Mouse (Mus musculus) intestine, embryonic 16.5 days (tissue): ENCODE results near the gene Srgap3. TPM values are rescaled to one million over a fixed set of nuclear protein-coding genes. Genes with fewer than 3 reads are reported as not detected.

Source experiments
- ATAC-seq: fragments of 200-750 bp; cut with Nextera tagmentation; 2 replicates; pipeline ENCODE4 v1.8.0; 2017; ENCODE audit warnings: moderate TSS enrichment, moderate library complexity
- H3K27ac ChIP-seq: fragments of 300-500 bp; sonication (generic); 2 replicates; pipeline ENCODE4 v1.5.1; 2014; ENCODE audit warnings: mild to moderate bottlenecking, low read length
- H3K27me3 ChIP-seq: fragments of 300-500 bp; sonication (generic); replicated peaks from 2 replicates; pipeline ENCODE4 v1.6.1; 2014; ENCODE audit warnings: low read length, control low read depth, mixed read lengths; ENCODE audit not compliant: control insufficient read depth, insufficient read depth
- H3K36me3 ChIP-seq: fragments of 300-500 bp; sonication (generic); 2 replicates; pipeline ENCODE4 v1.6.1; 2014; ENCODE audit warnings: low read length, control low read depth; ENCODE audit not compliant: control insufficient read depth, insufficient read depth
- H3K4me1 ChIP-seq: fragments of 300-500 bp; sonication (generic); 2 replicates; pipeline ENCODE4 v1.6.1; 2014; ENCODE audit warnings: low read length, control low read depth, mixed read lengths; ENCODE audit not compliant: control insufficient read depth, insufficient read depth
- H3K4me2 ChIP-seq: fragments of 300-500 bp; sonication (generic); 2 replicates; pipeline ENCODE4 v1.6.1; 2014; ENCODE audit warnings: low read depth, low read length, control low read depth
- H3K4me3 ChIP-seq: fragments of 300-500 bp; sonication (generic); 2 replicates; pipeline ENCODE4 v1.5.1; 2014; ENCODE audit warnings: mild to moderate bottlenecking, low read length
- H3K9ac ChIP-seq: fragments of 300-500 bp; sonication (generic); 2 replicates; pipeline ENCODE4 v1.6.1; 2014; ENCODE audit warnings: low read depth, low read length
- H3K9me3 ChIP-seq: fragments of 300-500 bp; sonication (generic); 2 replicates; pipeline ENCODE4 v1.6.1; 2016; ENCODE audit warnings: low read length, control low read depth; ENCODE audit not compliant: control insufficient read depth
- WGBS: fragments of 180-500 bp; shearing (Covaris S2); extraction: QIAGEN DNeasy Blood & Tissue Kit; methylation state at CpG from one replicate; pipeline ENCODE4 v1.1.7; 2014; 5-methylcytosine and 5-hydroxymethylcytosine counted together
- polyA plus RNA-seq: library from polyadenylated mRNA; unstranded; fragments of >200 nt; fragmentation: Nextera tagmentation; extraction: Ambion mirVana; gene quantifications from 2 replicates; pipeline ENCODE4 v1.2.1, GENCODE M21; 2015

The Srgap3 gene
- polyA plus RNA-seq, 1 experiment from 2014 or later: 3.5 TPM

GRCm38 (mm10) chr6:112684065-112684464, 263.0 kb downstream of the Srgap3 start:
- WGBS: 87% methylated on average over 2 of the region's 2 CpGs
- Histone ChIP-seq H3K9ac (no peak overlapping the region), H3K36me3 (no peaks in the 10 kb centered on the region), H3K4me1 (no peaks in the 10 kb centered on the region), H3K4me2 (no peak overlapping the region), H3K27me3 (no peaks in the 10 kb centered on the region), H3K27ac (no peak overlapping the region), H3K4me3 (no peak overlapping the region), H3K9me3 (no peaks in the 10 kb centered on the region)
- no peak for ATAC-seq

Other genes with a start within 250 kb of the Srgap3 start
- gene Thumpd3, start 99.0 kb upstream of the Srgap3 start, polyA plus RNA-seq: 57.7 and 63.0 TPM in 2 replicates
- 58.5 and 61.2 TPM in 2 replicates for gene Setd5, start 130.1 kb upstream of the Srgap3 start, polyA plus RNA-seq
- gene Lhfpl4, start 248.1 kb upstream of the Srgap3 start, polyA plus RNA-seq: 1.2 and 1.5 TPM in 2 replicates